Mouse (Mus musculus): ENCODE measurements around the gene Hoxd4. TPM values are rescaled to one million over a fixed set of nuclear protein-coding genes. Genes with fewer than 3 reads are reported as not detected.

The Hoxd4 gene
- polyA plus RNA-seq, 1 experiment from 2014 or later = 0.95 TPM

DNA sequence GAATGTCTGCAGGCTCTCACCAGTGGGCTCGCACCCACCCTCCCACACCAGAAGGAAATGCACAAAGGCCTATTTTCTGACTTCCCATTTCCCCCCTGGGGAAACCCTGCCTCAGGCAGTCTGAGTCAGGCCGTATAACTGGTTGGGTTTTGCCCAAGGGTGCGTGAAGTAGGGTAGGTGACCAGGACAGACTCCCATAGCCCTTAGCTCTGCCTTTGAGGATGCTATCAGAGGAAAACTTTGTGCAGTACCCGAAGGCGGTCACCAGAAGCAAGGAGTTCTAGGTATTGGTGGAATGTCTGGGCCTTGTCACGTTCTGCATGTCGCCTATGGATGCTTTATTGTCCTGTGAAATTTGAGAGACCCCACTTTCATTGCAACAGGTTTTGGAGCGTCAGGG is 11.2 kb downstream of the Hoxd4 start:
- peaks cover 15% of the 10 kb centered on the region; the same call in 1 of the 2 replicates for H3K4me1 ChIP-seq (ENCODE audit: control insufficient read depth, insufficient read depth, low read length)
- H3K9ac ChIP-seq (ENCODE audit: low read depth, low read length) = no peak overlapping the region
- H3K4me3 ChIP-seq (ENCODE audit: low read length) = no peak overlapping the region
- no peak for ATAC-seq
- peaks cover 54% of the 10 kb centered on the region for H3K27me3 ChIP-seq (replicated peaks; ENCODE audit: control insufficient read depth, insufficient read depth, low read length)
- no peak overlapping the region for H3K27ac ChIP-seq (ENCODE audit: low read length)
- H3K4me2 ChIP-seq (ENCODE audit: low read depth, low read length) = no peak overlapping the region; the same call in 1 of the 2 replicates
- H3K36me3 ChIP-seq (ENCODE audit: control insufficient read depth, insufficient read depth, low read length) = no peaks in the 10 kb centered on the region
- H3K9me3 ChIP-seq (ENCODE audit: control insufficient read depth, low read length) = no peaks in the 10 kb centered on the region
- WGBS = 53% methylated on average over 8 of the region's 8 CpGs

- Histone ChIP-seq H3K27ac (ENCODE audit: low read length) (no peak overlapping the region), H3K9me3 (ENCODE audit: control insufficient read depth, low read length) (no peaks in the 10 kb centered on the region), H3K9ac (ENCODE audit: low read depth, low read length) (no peak overlapping the region), H3K4me2 (ENCODE audit: low read depth, low read length) (no peak overlapping the region), H3K4me1 (ENCODE audit: control insufficient read depth, insufficient read depth, low read length) (peaks cover 15% of the 10 kb centered on the region; the same call in 1 of the 2 replicates), H3K4me3 (ENCODE audit: low read length) (no peak overlapping the region), H3K27me3 (replicated peaks; ENCODE audit: control insufficient read depth, insufficient read depth, low read length) (peaks cover 66% of the 10 kb centered on the region), H3K36me3 (ENCODE audit: control insufficient read depth, insufficient read depth, low read length) (no peaks in the 10 kb centered on the region)
- ATAC-seq = peak; percentile 66
- WGBS = 45% methylated on average over 7 of the region's 7 CpGs
Observed at GRCm38 (mm10) chr2:74724244-74725015, 12.7 kb downstream of the Hoxd4 start.

GRCm38 (mm10) chr2:74725171-74725570 is 13.4 kb downstream of the Hoxd4 start:
- ATAC-seq = no peak
- no peak overlapping the region for H3K27ac ChIP-seq (ENCODE audit: low read length)

GRCm38 (mm10) chr2:74726551-74726950 is 14.8 kb downstream of the Hoxd4 start, which contains the start of gene Gm28230:
Gene Gm28230, plus strand, starts transcription at chr2:74726728.
- peak within 1 kb of the TSS; percentile 33; the same call in 1 of the 2 replicates for H3K27ac ChIP-seq (ENCODE audit: low read length)
- H3K4me1 ChIP-seq (ENCODE audit: control insufficient read depth, insufficient read depth, low read length) = peaks cover 11% of the 10 kb centered on the region; the same call in 1 of the 2 replicates
- H3K4me2 ChIP-seq (ENCODE audit: low read depth, low read length) = peak within 1 kb of the TSS; percentile 49
- H3K9ac ChIP-seq (ENCODE audit: low read depth, low read length) = peak within 1 kb of the TSS; percentile 56
- ATAC-seq = no peak
- WGBS = 49% methylated on average over 5 of the region's 5 CpGs
- H3K9me3 ChIP-seq (ENCODE audit: control insufficient read depth, low read length) = no peaks in the 10 kb centered on the region
- H3K27me3 ChIP-seq (replicated peaks; ENCODE audit: control insufficient read depth, insufficient read depth, low read length) = peaks cover 68% of the 10 kb centered on the region
- H3K4me3 ChIP-seq (ENCODE audit: low read length) = peak within 1 kb of the TSS; percentile 41
- no peaks in the 10 kb centered on the region for H3K36me3 ChIP-seq (ENCODE audit: control insufficient read depth, insufficient read depth, low read length)

More at GRCm38 (mm10) chr2:74725171-74725570, 13.4 kb downstream of the Hoxd4 start:
- H3K9ac ChIP-seq (ENCODE audit: low read depth, low read length) = no peak overlapping the region
- H3K9me3 ChIP-seq (ENCODE audit: control insufficient read depth, low read length) = no peaks in the 10 kb centered on the region
- no peak overlapping the region for H3K4me2 ChIP-seq (ENCODE audit: low read depth, low read length)
- H3K36me3 ChIP-seq (ENCODE audit: control insufficient read depth, insufficient read depth, low read length) = no peaks in the 10 kb centered on the region
- peaks cover 15% of the 10 kb centered on the region; the same call in 1 of the 2 replicates for H3K4me1 ChIP-seq (ENCODE audit: control insufficient read depth, insufficient read depth, low read length)
- 48% methylated on average over 17 of the region's 17 CpGs for WGBS
- peaks cover 63% of the 10 kb centered on the region for H3K27me3 ChIP-seq (replicated peaks; ENCODE audit: control insufficient read depth, insufficient read depth, low read length)
- no peak overlapping the region for H3K4me3 ChIP-seq (ENCODE audit: low read length)

GRCm38 (mm10) chr2:74726973-74727639 is 15.4 kb downstream of the Hoxd4 start:
- peaks cover 70% of the 10 kb centered on the region for H3K27me3 ChIP-seq (replicated peaks; ENCODE audit: control insufficient read depth, insufficient read depth, low read length)
- WGBS = 17% methylated on average over 43 of the region's 43 CpGs
- H3K9me3 ChIP-seq (ENCODE audit: control insufficient read depth, low read length) = no peaks in the 10 kb centered on the region
- peak overlapping the region; percentile 56 for H3K9ac ChIP-seq (ENCODE audit: low read depth, low read length)
- ATAC-seq = no peak
- H3K27ac ChIP-seq (ENCODE audit: low read length) = peak overlapping the region; percentile 33; the same call in 1 of the 2 replicates
- no peaks in the 10 kb centered on the region for H3K36me3 ChIP-seq (ENCODE audit: control insufficient read depth, insufficient read depth, low read length)
- H3K4me2 ChIP-seq (ENCODE audit: low read depth, low read length) = peak overlapping the region; percentile 49
- H3K4me3 ChIP-seq (ENCODE audit: low read length) = peak overlapping the region; percentile 41
- peaks cover 11% of the 10 kb centered on the region; the same call in 1 of the 2 replicates for H3K4me1 ChIP-seq (ENCODE audit: control insufficient read depth, insufficient read depth, low read length)

DNA sequence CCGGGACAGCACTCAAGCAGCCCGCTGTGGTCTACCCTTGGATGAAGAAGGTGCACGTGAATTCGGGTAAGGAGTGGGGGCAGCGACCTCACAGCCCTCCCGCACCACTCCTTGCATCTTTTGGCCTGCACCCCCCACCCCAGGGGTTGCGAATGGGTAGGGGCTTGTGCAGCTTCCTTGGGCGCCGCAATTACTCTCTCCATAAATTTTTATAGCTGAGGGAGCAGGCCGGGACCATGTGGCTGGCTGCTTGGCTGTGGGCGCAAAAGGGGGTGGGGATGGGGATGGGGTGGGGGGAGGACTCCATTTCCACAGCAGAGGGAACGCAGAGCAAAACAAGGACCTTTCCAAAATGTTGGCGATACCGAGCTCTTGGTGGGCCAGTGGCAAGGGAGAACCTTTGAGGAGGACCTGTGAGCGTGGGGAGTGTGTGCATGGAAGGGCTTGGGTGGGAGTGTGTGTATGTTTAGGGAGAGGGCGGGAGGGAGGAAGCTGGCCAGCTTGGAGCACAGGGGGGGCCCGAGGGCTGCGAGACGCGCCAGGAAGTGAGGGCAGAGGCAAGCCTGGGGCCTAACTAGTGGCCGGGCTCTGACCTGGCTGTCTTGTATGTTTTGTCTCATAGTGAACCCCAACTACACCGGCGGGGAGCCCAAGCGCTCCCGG is 16.0 kb downstream of the Hoxd4 start:
- Histone ChIP-seq H3K36me3 (ENCODE audit: control insufficient read depth, insufficient read depth, low read length) (no peaks in the 10 kb centered on the region), H3K4me2 (ENCODE audit: low read depth, low read length) (peak overlapping the region; percentile 49), H3K4me3 (ENCODE audit: low read length) (peak overlapping the region; percentile 41), H3K9ac (ENCODE audit: low read depth, low read length) (peak overlapping the region; percentile 56), H3K4me1 (ENCODE audit: control insufficient read depth, insufficient read depth, low read length) (peaks cover 11% of the 10 kb centered on the region; the same call in 1 of the 2 replicates), H3K27ac (ENCODE audit: low read length) (peak overlapping the region; percentile 33; the same call in 1 of the 2 replicates), H3K9me3 (ENCODE audit: control insufficient read depth, low read length) (no peaks in the 10 kb centered on the region), H3K27me3 (replicated peaks; ENCODE audit: control insufficient read depth, insufficient read depth, low read length) (peaks cover 67% of the 10 kb centered on the region)
- ATAC-seq = no peak
- 23% methylated on average over 25 of the region's 25 CpGs for WGBS

DNA sequence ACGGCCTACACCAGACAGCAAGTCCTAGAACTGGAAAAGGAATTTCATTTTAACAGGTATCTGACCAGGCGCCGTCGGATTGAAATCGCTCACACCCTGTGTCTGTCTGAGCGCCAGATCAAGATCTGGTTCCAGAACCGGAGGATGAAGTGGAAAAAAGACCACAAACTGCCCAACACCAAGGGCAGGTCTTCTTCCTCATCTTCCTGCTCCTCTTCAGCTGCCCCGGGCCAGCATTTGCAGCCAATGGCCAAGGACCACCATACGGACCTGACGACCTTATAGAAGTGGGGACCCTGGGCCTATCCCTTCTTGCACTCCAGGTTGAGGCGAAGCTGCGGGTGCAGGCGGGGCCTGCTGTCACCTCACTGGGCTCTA is 16.6 kb downstream of the Hoxd4 start:
- ATAC-seq = no peak
- Histone ChIP-seq H3K36me3 (ENCODE audit: control insufficient read depth, insufficient read depth, low read length) (no peaks in the 10 kb centered on the region), H3K4me1 (ENCODE audit: control insufficient read depth, insufficient read depth, low read length) (peaks cover 11% of the 10 kb centered on the region; the same call in 1 of the 2 replicates), H3K9me3 (ENCODE audit: control insufficient read depth, low read length) (no peaks in the 10 kb centered on the region), H3K4me3 (ENCODE audit: low read length) (peak overlapping the region; percentile 24), H3K27me3 (replicated peaks; ENCODE audit: control insufficient read depth, insufficient read depth, low read length) (peaks cover 65% of the 10 kb centered on the region), H3K27ac (ENCODE audit: low read length) (no peak overlapping the region), H3K9ac (ENCODE audit: low read depth, low read length) (peak overlapping the region; percentile 37; the same call in 1 of the 2 replicates), H3K4me2 (ENCODE audit: low read depth, low read length) (peak overlapping the region; percentile 6; the same call in 1 of the 2 replicates)
- 48% methylated on average over 13 of the region's 13 CpGs for WGBS

DNA sequence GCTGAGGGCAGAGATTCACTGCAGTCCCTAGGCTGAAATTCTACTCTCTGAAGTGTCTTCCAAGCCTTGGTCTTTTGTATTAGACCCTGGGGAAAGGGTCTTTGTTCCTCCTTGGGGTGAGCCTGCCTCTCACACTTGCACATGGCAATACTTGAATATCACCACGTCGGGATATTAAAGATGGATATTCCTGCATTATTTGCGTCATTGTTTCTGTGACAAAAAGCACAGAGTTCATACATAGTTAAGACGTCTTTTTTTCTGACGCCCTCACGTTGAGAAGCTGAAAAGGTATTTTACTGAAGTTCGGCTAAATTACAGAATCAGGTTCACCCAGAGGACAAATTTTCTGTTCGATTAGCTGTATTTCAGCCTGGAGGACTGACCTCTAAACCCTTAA is 18.6 kb downstream of the Hoxd4 start:
- no peak overlapping the region for H3K27ac ChIP-seq (ENCODE audit: low read length)
- H3K4me3 ChIP-seq (ENCODE audit: low read length) = no peak overlapping the region
- no peak overlapping the region for H3K9ac ChIP-seq (ENCODE audit: low read depth, low read length)
- WGBS = 38% methylated on average over 8 of the region's 8 CpGs
- no peak overlapping the region for H3K4me2 ChIP-seq (ENCODE audit: low read depth, low read length)
- H3K4me1 ChIP-seq (ENCODE audit: control insufficient read depth, insufficient read depth, low read length) = peaks cover 3% of the 10 kb centered on the region; the same call in 1 of the 2 replicates
- no peak for ATAC-seq
- H3K27me3 ChIP-seq (replicated peaks; ENCODE audit: control insufficient read depth, insufficient read depth, low read length) = peaks cover 67% of the 10 kb centered on the region
- H3K36me3 ChIP-seq (ENCODE audit: control insufficient read depth, insufficient read depth, low read length) = no peaks in the 10 kb centered on the region
- no peaks in the 10 kb centered on the region for H3K9me3 ChIP-seq (ENCODE audit: control insufficient read depth, low read length)

GRCm38 (mm10) chr2:74731055-74731454 is 19.3 kb downstream of the Hoxd4 start:
- peaks cover 69% of the 10 kb centered on the region for H3K27me3 ChIP-seq (replicated peaks; ENCODE audit: control insufficient read depth, insufficient read depth, low read length)
- ATAC-seq = no peak
- H3K4me2 ChIP-seq (ENCODE audit: low read depth, low read length) = no peak overlapping the region
- no peaks in the 10 kb centered on the region for H3K9me3 ChIP-seq (ENCODE audit: control insufficient read depth, low read length)
- H3K4me1 ChIP-seq (ENCODE audit: control insufficient read depth, insufficient read depth, low read length) = peaks cover 3% of the 10 kb centered on the region; the same call in 1 of the 2 replicates
- H3K36me3 ChIP-seq (ENCODE audit: control insufficient read depth, insufficient read depth, low read length) = no peaks in the 10 kb centered on the region
- no peak overlapping the region for H3K4me3 ChIP-seq (ENCODE audit: low read length)
- H3K9ac ChIP-seq (ENCODE audit: low read depth, low read length) = no peak overlapping the region
- no peak overlapping the region for H3K27ac ChIP-seq (ENCODE audit: low read length)
